Mouse (Mus musculus): ENCODE measurements at regions not wholly inside any gene's neighbourhood (a gene's known extent, or its start where the extent isn't known, plus 50 kb on each side); places are given as distances from the start of the nearest gene placed in this dataset.

DNA sequence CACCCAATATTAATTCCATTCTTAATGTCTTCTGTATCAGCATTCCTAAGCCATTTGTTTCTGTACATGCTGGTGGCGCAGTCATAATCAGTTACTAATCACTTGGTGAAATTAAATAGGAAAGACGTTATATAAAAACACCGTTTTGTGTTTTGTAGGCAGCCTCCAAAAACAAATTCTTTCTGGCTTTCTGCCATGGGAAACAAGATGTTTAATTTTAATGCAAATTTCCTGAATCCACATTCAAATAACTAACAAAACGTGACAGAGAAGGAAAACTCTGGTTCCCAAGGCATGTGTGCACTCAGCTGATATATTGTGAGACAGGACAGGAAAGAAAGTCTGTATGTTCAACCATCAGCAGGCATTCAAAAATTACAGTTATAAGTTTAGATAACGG is 97.6 kb downstream of the Lyplal1 start:
- H3K9ac ChIP-seq: no peak overlapping the region
- no peak overlapping the region for H3K4me2 ChIP-seq
- WGBS: 82% methylated on average over 5 of the region's 5 CpGs
- no peak for ATAC-seq (replicated peaks; ENCODE audit: low FRiP score)
- H3K27me3 ChIP-seq: no peaks in the 10 kb centered on the region
- no peaks in the 10 kb centered on the region for H3K36me3 ChIP-seq
- H3K27ac ChIP-seq: no peak overlapping the region
- no peak overlapping the region for H3K4me3 ChIP-seq (replicated peaks)
- H3K9me3 ChIP-seq (replicated peaks): peaks cover under 1% of the 10 kb centered on the region; the same call in 1 of the 2 replicates
- H3K4me1 ChIP-seq: 0 out of 2 replicates have a peak, but pooled peaks cover 8% of the 10 kb centered on the region

DNA sequence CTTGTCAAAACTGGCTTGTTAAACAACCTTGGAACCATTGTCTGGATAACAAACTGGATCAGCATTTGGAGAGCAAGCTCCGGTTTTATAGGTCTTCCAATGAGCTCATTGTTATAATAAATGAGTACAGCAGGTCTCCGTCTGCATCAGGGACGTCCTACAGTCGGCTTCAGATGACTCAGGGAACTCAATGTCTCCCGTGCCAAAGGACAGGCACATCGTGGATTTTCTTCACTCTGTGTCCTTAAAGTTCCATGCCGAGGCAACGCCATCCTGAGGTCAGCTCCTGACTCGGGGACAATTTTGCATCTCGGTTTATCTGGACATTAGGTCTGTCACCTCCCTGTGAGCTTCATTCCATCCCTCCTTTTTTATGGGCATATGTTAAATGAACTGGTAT is 85.2 kb downstream of the Lyplal1 start:
- Histone ChIP-seq H3K9ac (no peak overlapping the region), H3K27ac (no peak overlapping the region), H3K27me3 (no peaks in the 10 kb centered on the region), H3K4me1 (0 out of 2 replicates have a peak, but pooled peaks cover 3% of the 10 kb centered on the region), H3K4me2 (no peak overlapping the region), H3K9me3 (replicated peaks) (no peaks in the 10 kb centered on the region), H3K36me3 (no peaks in the 10 kb centered on the region), H3K4me3 (replicated peaks) (no peak overlapping the region)
- no peak for ATAC-seq (replicated peaks; ENCODE audit: low FRiP score)
- WGBS: 61% methylated on average over 10 of the region's 10 CpGs

DNA sequence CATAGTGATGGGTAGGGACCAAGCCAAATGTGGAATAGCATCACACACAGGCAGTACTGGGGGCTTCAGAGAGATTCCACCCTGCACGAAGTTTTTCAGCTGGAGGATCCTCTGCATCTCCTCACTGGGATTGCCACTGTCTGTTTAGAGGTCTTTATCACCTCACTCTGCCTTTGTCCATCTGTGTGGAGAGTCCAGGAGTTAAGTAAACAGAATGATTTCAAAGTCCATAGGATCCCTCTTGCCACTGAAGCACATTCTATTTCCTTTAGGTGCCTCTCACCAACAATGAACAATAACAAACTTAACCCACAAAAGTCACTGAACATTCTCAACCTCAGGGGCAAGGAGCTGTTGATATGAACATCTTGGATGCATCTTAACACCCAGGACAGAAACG is 82.7 kb downstream of the Lyplal1 start:
- ATAC-seq (replicated peaks; ENCODE audit: low FRiP score): no peak
- Histone ChIP-seq H3K27ac (no peak overlapping the region), H3K9me3 (replicated peaks) (no peaks in the 10 kb centered on the region), H3K4me3 (replicated peaks) (no peak overlapping the region), H3K9ac (no peak overlapping the region), H3K36me3 (no peaks in the 10 kb centered on the region), H3K4me1 (0 out of 2 replicates have a peak, but pooled peaks cover 3% of the 10 kb centered on the region), H3K4me2 (no peak overlapping the region), H3K27me3 (no peaks in the 10 kb centered on the region)
- 46% methylated on average over 2 of the region's 2 CpGs for WGBS
